ENCODE assay signal across 8 mouse cellular contexts in genomic region chr11:96286739-96287385, GRCm38 (mm10). TPM values are rescaled to one million over a fixed set of nuclear protein-coding genes. Genes with fewer than 3 reads are reported as not detected.
DNase-seq lines count a peak whose midpoint lies in the region; ATAC-seq and TF ChIP-seq lines count a peak whose summit lies in the region.

No protein-coding gene starts in this region.

- peak overlapping the region; percentile 61 for H3K9ac ChIP-seq in lung, embryonic 16.5 days (ENCODE audit: low read length)
- no peak overlapping the region for H3K9ac ChIP-seq in embryonic facial prominence, embryonic 13.5 days
- peak overlapping the region; percentile 100 for H3K9ac ChIP-seq in neural tube, embryonic 11.5 days (ENCODE audit: low read length)

- H3K9me3 ChIP-seq in lung, embryonic 16.5 days (ENCODE audit: control insufficient read depth, low read length) = no peaks in the 10 kb centered on the region
- no peaks in the 10 kb centered on the region for H3K9me3 ChIP-seq in embryonic facial prominence, embryonic 13.5 days
- no peaks in the 10 kb centered on the region for H3K9me3 ChIP-seq in neural tube, embryonic 11.5 days (ENCODE audit: control insufficient read depth, low read length)

- no peak overlapping the region for H3K27ac ChIP-seq in lung, embryonic 16.5 days (ENCODE audit: low read length)
- no peak overlapping the region for H3K27ac ChIP-seq in embryonic facial prominence, embryonic 13.5 days
- H3K27ac ChIP-seq in neural tube, embryonic 11.5 days (ENCODE audit: low read depth, low read length) = peak overlapping the region; percentile 100
- no peak overlapping the region for H3K27ac ChIP-seq in thymus, adult 2 months (ENCODE audit: control insufficient read depth, insufficient read depth, low read length)

- under 1% methylated on average over 55 of the region's 55 CpGs for WGBS in lung, embryonic 16.5 days
- WGBS in embryonic facial prominence, embryonic 13.5 days = under 1% methylated on average over 55 of the region's 55 CpGs
- under 1% methylated on average over 55 of the region's 55 CpGs for WGBS in neural tube, embryonic 11.5 days
- 8% methylated on average over 55 of the region's 55 CpGs for WGBS in thymus, adult 2 months

- peaks cover 65% of the 10 kb centered on the region for H3K27me3 ChIP-seq in lung, embryonic 16.5 days (ENCODE audit: control insufficient read depth, insufficient read depth, low read depth, low read length)
- H3K27me3 ChIP-seq in embryonic facial prominence, embryonic 13.5 days = peaks cover 100% of the 10 kb centered on the region
- H3K27me3 ChIP-seq in neural tube, embryonic 11.5 days (ENCODE audit: control insufficient read depth, insufficient read depth, low read length) = no peaks in the 10 kb centered on the region
- H3K27me3 ChIP-seq in thymus, adult 2 months (ENCODE audit: control insufficient read depth, insufficient read depth, low read length) = peaks cover 60% of the 10 kb centered on the region

- DNase-seq in lung, postnatal 36 days = no peak
- peak; percentile 67 to 76 for DNase-seq in kidney, adult 8-10 months
- no peak for DNase-seq in neural tube, embryonic 11.5 days (ENCODE audit: low spot score)
- DNase-seq in cerebellum, postnatal 10 days = no peak
- DNase-seq in layer of hippocampus, postnatal 14 days (ENCODE audit: low spot score in 2 of 2) = no peak
- DNase-seq in thymus, adult 2 months = no peak

- TF ChIP-seq CTCF in thymus, adult 2 months (IDR thresholded peaks at IDR 0.05; ENCODE audit: borderline replicate concordance, control insufficient read depth, extremely low read depth, insufficient read depth, low read length, poor library complexity) = no peak

- peak overlapping the region; percentile 76 for H3K4me2 ChIP-seq in lung, embryonic 16.5 days (ENCODE audit: low read depth, low read length)
- H3K4me2 ChIP-seq in embryonic facial prominence, embryonic 13.5 days = peak overlapping the region; percentile 26; the same call in 1 of the 2 replicates
- H3K4me2 ChIP-seq in neural tube, embryonic 11.5 days (ENCODE audit: low read depth) = peak overlapping the region; percentile 100

- H3K36me3 ChIP-seq in lung, embryonic 16.5 days (ENCODE audit: control insufficient read depth, insufficient read depth, low read length) = no peaks in the 10 kb centered on the region
- H3K36me3 ChIP-seq in embryonic facial prominence, embryonic 13.5 days = no peaks in the 10 kb centered on the region
- H3K36me3 ChIP-seq in neural tube, embryonic 11.5 days (ENCODE audit: control insufficient read depth, insufficient read depth, low read length) = no peaks in the 10 kb centered on the region
- H3K36me3 ChIP-seq in thymus, adult 2 months (ENCODE audit: control insufficient read depth, insufficient read depth, low read length) = no peaks in the 10 kb centered on the region

- peak overlapping the region; percentile 51 for H3K4me3 ChIP-seq in lung, embryonic 16.5 days (ENCODE audit: low read length)
- H3K4me3 ChIP-seq in embryonic facial prominence, embryonic 13.5 days = no peak overlapping the region
- H3K4me3 ChIP-seq in neural tube, embryonic 11.5 days (ENCODE audit: low read depth, low read length) = peak overlapping the region; percentile 96
- no peak overlapping the region for H3K4me3 ChIP-seq in thymus, adult 2 months (ENCODE audit: control insufficient read depth, insufficient read depth, low read length)

- H3K4me1 ChIP-seq in lung, embryonic 16.5 days (replicated peaks; ENCODE audit: control insufficient read depth, insufficient read depth, low read length) = peaks cover 4% of the 10 kb centered on the region; the same call in 1 of the 2 replicates
- H3K4me1 ChIP-seq in embryonic facial prominence, embryonic 13.5 days = peaks cover 14% of the 10 kb centered on the region; the same call in 1 of the 2 replicates
- H3K4me1 ChIP-seq in neural tube, embryonic 11.5 days (ENCODE audit: control insufficient read depth, insufficient read depth, low read length) = peaks cover 18% of the 10 kb centered on the region
- peaks cover 5% of the 10 kb centered on the region for H3K4me1 ChIP-seq in thymus, adult 2 months (replicated peaks; ENCODE audit: control insufficient read depth, insufficient read depth, low read length)

- no peak for ATAC-seq in lung, embryonic 16.5 days (ENCODE audit: low read depth)
- ATAC-seq in embryonic facial prominence, embryonic 13.5 days (ENCODE audit: insufficient number of reproducible peaks, insufficient read depth, low FRiP score, low TSS enrichment, low read depth) = no peak
- ATAC-seq in neural tube, embryonic 11.5 days (ENCODE audit: insufficient read depth, low FRiP score, low TSS enrichment) = peak; percentile 29

- TF ChIP-seq POLR2A in thymus, adult 2 months (IDR thresholded peaks at IDR 0.05; ENCODE audit: control insufficient read depth, extremely low read depth, insufficient read depth, low read length, poor library complexity) = no peak

RNA-seq across cellular contexts. Expression of gene Hoxb7, which starts 0.4 kb away (rescaled TPM):
- polyA plus RNA-seq in lung, embryonic 16.5 days (2015; fragmentation: Nextera tagmentation; extraction: Ambion mirVana) = 2.2 and 3.2 TPM in 2 replicates
- polyA plus RNA-seq in embryonic facial prominence, embryonic 13.5 days (2015; fragmentation: Nextera tagmentation; extraction: Ambion mirVana) = 0.15 TPM in 1 of 2 replicates, not detected in the other
- 65.5 and 65.9 TPM in 2 replicates for polyA plus RNA-seq in neural tube, embryonic 11.5 days (2014; fragmentation: Nextera tagmentation; extraction: Ambion mirVana)
- total RNA-seq in layer of hippocampus, postnatal 14 days (2021) = not detected
- 0.09 TPM in 1 of 2 replicates, not detected in the other for polyA plus RNA-seq in thymus, adult 2 months (2012; rRNA removed)

RNA-seq across cellular contexts. Expression of gene Hoxb8, which starts 5.2 kb away (rescaled TPM):
- 0.33 and 0.79 TPM in 2 replicates for polyA plus RNA-seq in lung, embryonic 16.5 days (2015; fragmentation: Nextera tagmentation; extraction: Ambion mirVana)
- 0.37 TPM in 1 of 2 replicates, not detected in the other for polyA plus RNA-seq in embryonic facial prominence, embryonic 13.5 days (2015; fragmentation: Nextera tagmentation; extraction: Ambion mirVana)
- polyA plus RNA-seq in neural tube, embryonic 11.5 days (2014; fragmentation: Nextera tagmentation; extraction: Ambion mirVana) = 27.9 and 28.2 TPM in 2 replicates
- total RNA-seq in layer of hippocampus, postnatal 14 days (2021) = not detected
- 0.09 and 0.20 TPM in 2 replicates for polyA plus RNA-seq in thymus, adult 2 months (2012; rRNA removed)

RNA-seq across cellular contexts. Expression of gene Hoxb6, which starts 5.4 kb away (rescaled TPM):
- polyA plus RNA-seq in lung, embryonic 16.5 days (2015; fragmentation: Nextera tagmentation; extraction: Ambion mirVana) = 8.8 and 11.6 TPM in 2 replicates
- polyA plus RNA-seq in embryonic facial prominence, embryonic 13.5 days (2015; fragmentation: Nextera tagmentation; extraction: Ambion mirVana) = 4.0 TPM in 1 of 2 replicates, not detected in the other
- 81.4 and 87.2 TPM in 2 replicates for polyA plus RNA-seq in neural tube, embryonic 11.5 days (2014; fragmentation: Nextera tagmentation; extraction: Ambion mirVana)
- total RNA-seq in layer of hippocampus, postnatal 14 days (2021) = not detected
- polyA plus RNA-seq in thymus, adult 2 months (2012; rRNA removed) = 0.18 and 0.50 TPM in 2 replicates

RNA-seq across cellular contexts. Expression of gene Hoxb9, which starts 15.6 kb away (rescaled TPM):
- 0.28 and 0.30 TPM in 2 replicates for polyA plus RNA-seq in lung, embryonic 16.5 days (2015; fragmentation: Nextera tagmentation; extraction: Ambion mirVana)
- 0.13 TPM in 1 of 2 replicates, not detected in the other for polyA plus RNA-seq in embryonic facial prominence, embryonic 13.5 days (2015; fragmentation: Nextera tagmentation; extraction: Ambion mirVana)
- 60.7 and 67.9 TPM in 2 replicates for polyA plus RNA-seq in neural tube, embryonic 11.5 days (2014; fragmentation: Nextera tagmentation; extraction: Ambion mirVana)
- not detected for total RNA-seq in layer of hippocampus, postnatal 14 days (2021)
- 0.09 and 0.22 TPM in 2 replicates for polyA plus RNA-seq in thymus, adult 2 months (2012; rRNA removed)

RNA-seq across cellular contexts. Expression of gene Hoxb5, which starts 16.3 kb away (rescaled TPM):
- polyA plus RNA-seq in lung, embryonic 16.5 days (2015; fragmentation: Nextera tagmentation; extraction: Ambion mirVana) = 39.2 and 46.6 TPM in 2 replicates
- polyA plus RNA-seq in embryonic facial prominence, embryonic 13.5 days (2015; fragmentation: Nextera tagmentation; extraction: Ambion mirVana) = 6.0 TPM in 1 of 2 replicates, not detected in the other
- 49.0 and 49.1 TPM in 2 replicates for polyA plus RNA-seq in neural tube, embryonic 11.5 days (2014; fragmentation: Nextera tagmentation; extraction: Ambion mirVana)
- not detected for total RNA-seq in layer of hippocampus, postnatal 14 days (2021)
- polyA plus RNA-seq in thymus, adult 2 months (2012; rRNA removed) = 0.18 and 0.22 TPM in 2 replicates

Comparison
In these comparisons a context has a peak if more than half of its experiments do, and no peak if none do; other contexts are left out.
1. H3K4me2 ChIP-seq: peak in every context shown above with its lines; median percentile 100 in neural tube, embryonic 11.5 days; 76 in lung, embryonic 16.5 days; 26 in embryonic facial prominence, embryonic 13.5 days.
2. H3K4me3 ChIP-seq: peak in lung, embryonic 16.5 days (single experiment) and neural tube, embryonic 11.5 days (single experiment); none in embryonic facial prominence, embryonic 13.5 days (single experiment) and thymus, adult 2 months (single experiment).
3. DNase-seq: peak in kidney, adult 8-10 months (2 of 2); none in lung, postnatal 36 days (single experiment), neural tube, embryonic 11.5 days (single experiment), cerebellum, postnatal 10 days (0 of 2), layer of hippocampus, postnatal 14 days (0 of 2) and thymus, adult 2 months (single experiment).
4. RNA of gene Hoxb7, which starts 0.4 kb away (polyA plus RNA-seq): 65.5 to 65.9 TPM in neural tube, embryonic 11.5 days; 2.2 to 3.2 TPM in lung, embryonic 16.5 days, 0.15 TPM in embryonic facial prominence, embryonic 13.5 days and 0.09 TPM in thymus, adult 2 months; every median in the first group is over 10 times any median in the second.
5. RNA of gene Hoxb8, which starts 5.2 kb away (polyA plus RNA-seq): 27.9 to 28.2 TPM in neural tube, embryonic 11.5 days; 0.37 TPM in embryonic facial prominence, embryonic 13.5 days, 0.33 to 0.79 TPM in lung, embryonic 16.5 days and 0.09 to 0.20 TPM in thymus, adult 2 months; every median in the first group is over 10 times any median in the second.